ENCODE assay signal across 2 mouse cellular contexts in the genomic region with DNA sequence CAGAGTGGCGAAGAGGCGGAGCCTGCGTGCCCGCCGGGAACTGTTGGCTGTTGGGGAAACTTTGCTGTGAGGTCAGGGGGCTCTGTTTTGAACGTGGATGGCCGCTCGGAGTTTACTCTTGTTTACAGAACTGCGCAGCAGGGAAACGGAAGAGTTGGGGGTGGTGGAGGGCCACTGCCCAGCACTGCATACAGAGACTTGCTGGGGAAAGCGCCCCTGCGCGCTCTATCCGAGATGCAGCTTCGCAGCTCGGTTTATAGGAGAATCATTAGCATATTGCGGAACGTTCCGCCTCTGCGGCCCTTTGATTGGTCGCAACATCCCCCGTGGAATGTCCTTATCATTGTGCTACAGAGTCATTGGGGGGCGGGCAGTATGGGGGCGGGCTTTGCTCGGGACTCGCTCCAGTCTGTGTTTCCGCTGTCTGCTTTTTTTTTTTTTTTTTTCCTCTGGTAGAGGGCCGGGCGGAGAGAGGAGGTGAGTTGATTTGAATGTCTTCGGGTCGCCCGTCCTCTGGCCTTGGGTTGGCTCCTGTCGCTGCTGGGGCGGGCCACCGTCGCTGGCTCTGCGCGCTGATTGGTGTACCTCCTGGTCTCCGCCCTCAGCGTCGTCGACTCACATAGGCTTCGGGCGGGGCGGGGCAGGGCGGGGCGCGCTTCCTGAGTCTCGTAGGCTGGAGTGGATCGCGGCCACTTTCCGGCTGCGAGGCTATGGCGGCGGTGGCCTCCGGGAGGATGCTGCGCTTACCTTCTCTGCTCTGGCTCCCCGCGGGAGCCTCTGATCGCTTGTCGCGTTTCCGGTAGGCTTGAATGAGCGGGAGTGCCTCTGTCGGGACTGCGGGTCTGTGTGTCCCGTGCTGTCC.
A peak's percentile ranks its signal among the peaks of the same experiment; 100 is the strongest.
TF ChIP-seq lines count a peak whose summit lies in the region.

No protein-coding gene starts in this region.

TF ChIP-seq in C2C12, 6 proteins besides CTCF, POLR2A, EP300 and RAD21 (continued from another document):
- TF ChIP-seq MAX (IDR thresholded peaks at IDR 0.05): no peak
- TF ChIP-seq MYOD1 (IDR thresholded peaks at IDR 0.05; ENCODE audit: control insufficient read depth, insufficient read length, low read depth): no peak
- TF ChIP-seq USF1 (IDR thresholded peaks at IDR 0.05; ENCODE audit: low read depth): no peak
- TF ChIP-seq MYOG (IDR thresholded peaks at IDR 0.05; ENCODE audit: control insufficient read depth, extremely low read depth, insufficient read length): no peak

TF ChIP-seq in myocyte, 11 proteins besides CTCF, POLR2A, EP300 and RAD21 (continued from another document):
- peak; percentile 20 for TF ChIP-seq TCF3 (IDR thresholded peaks at IDR 0.05; ENCODE audit: insufficient read length, low read depth)
- TF ChIP-seq POLR2AphosphoS2 (IDR thresholded peaks at IDR 0.05; ENCODE audit: insufficient read length, low read depth): peak; percentile 99
